8 mouse cellular contexts compared by ENCODE assay signal in genomic region chr14:27413961-27414360, GRCm38 (mm10). TPM values are rescaled to one million over a fixed set of nuclear protein-coding genes. Genes with fewer than 3 reads are reported as not detected.
A peak's percentile ranks its signal among the peaks of the same experiment; 100 is the strongest.
DNase-seq lines count a peak whose midpoint lies in the region; ATAC-seq and TF ChIP-seq lines count a peak whose summit lies in the region.
"Had no signal": no experiment of that assay in that cellular context is flagged by ENCODE, and none has a peak within 500 bp of the region (broad histone marks: within the 10 kb centered on the region; RNA-seq: fewer than 3 reads in every experiment).

No protein-coding gene starts in this region.

- in situ Hi-C loops in Patski (cut with MboI; ENCODE audit: low pct_unique_long_range_greater_than_20kb), result loop anchor here (10.0 kb wide), 1 partner anchor 299 kb away; the partner anchor contains the start of gene Arhgef3

- no peak overlapping the region for H3K4me3 ChIP-seq in kidney, embryonic 14.5 days (ENCODE audit: low read length)
- no peak overlapping the region for H3K4me3 ChIP-seq in lung, embryonic 14.5 days (ENCODE audit: low read depth, low read length)
- H3K4me3 ChIP-seq in kidney, embryonic 16.5 days (ENCODE audit: low read length), result no peak overlapping the region
- H3K4me3 ChIP-seq: myocyte had no signal

- CTCF ChIA-PET in Patski (lab: Charles Lee), result interaction anchor here (0.6 to 1.8 kb wide), 3 partner anchors 73 to 228 kb away, joined by 3 to 10 read pairs (median 4); no protein-coding TSS in a partner anchor

- no peaks in the 10 kb centered on the region for H3K27me3 ChIP-seq in kidney, embryonic 14.5 days (ENCODE audit: control insufficient read depth, insufficient read depth, low read length)
- H3K27me3 ChIP-seq in Patski, result no peaks in the 10 kb centered on the region
- no peaks in the 10 kb centered on the region for H3K27me3 ChIP-seq in lung, embryonic 14.5 days (ENCODE audit: insufficient read depth, low read length)
- no peaks in the 10 kb centered on the region for H3K27me3 ChIP-seq in kidney, embryonic 16.5 days (ENCODE audit: insufficient read depth, low read length)

- no peaks in the 10 kb centered on the region for H3K36me3 ChIP-seq in kidney, embryonic 14.5 days (ENCODE audit: control insufficient read depth, insufficient read depth, low read length)
- H3K36me3 ChIP-seq in lung, embryonic 14.5 days (ENCODE audit: insufficient read depth), result no peaks in the 10 kb centered on the region
- no peaks in the 10 kb centered on the region for H3K36me3 ChIP-seq in kidney, embryonic 16.5 days (ENCODE audit: insufficient read depth, low read length)

- WGBS in kidney, embryonic 14.5 days, result 42% methylated on average over 4 of the region's 4 CpGs
- WGBS in lung, embryonic 14.5 days, result 26% methylated on average over 4 of the region's 4 CpGs
- 41% methylated on average over 4 of the region's 4 CpGs for WGBS in kidney, embryonic 16.5 days

- H3K27ac ChIP-seq in kidney, embryonic 14.5 days (ENCODE audit: low read depth, low read length), result no peak overlapping the region
- H3K27ac ChIP-seq in lung, embryonic 14.5 days (ENCODE audit: low read depth), result no peak overlapping the region
- no peak overlapping the region for H3K27ac ChIP-seq in kidney, embryonic 16.5 days (ENCODE audit: low read length)

- 0 out of 2 replicates have a peak, but pooled peaks have one; percentile 60 for ATAC-seq in kidney, embryonic 14.5 days (ENCODE audit: low FRiP score, low TSS enrichment)
- ATAC-seq in Patski, result no peak
- peak; percentile 41; the same call in 1 of the 2 replicates for ATAC-seq in lung, embryonic 14.5 days (ENCODE audit: insufficient read depth)
- ATAC-seq in erythroblast, adult 5-6 weeks (replicated peaks; ENCODE audit: low FRiP score, poor library complexity, severe bottlenecking), result no peak
- no peak for ATAC-seq in kidney, embryonic 16.5 days (ENCODE audit: low FRiP score, low TSS enrichment)

- no peak overlapping the region for H3K9ac ChIP-seq in kidney, embryonic 14.5 days (ENCODE audit: low read depth, low read length)
- no peak overlapping the region for H3K9ac ChIP-seq in lung, embryonic 14.5 days
- no peak overlapping the region for H3K9ac ChIP-seq in kidney, embryonic 16.5 days (replicated peaks; ENCODE audit: low read length)

- POLR2A ChIA-PET in Patski (lab: Charles Lee), result no interaction called here

- no peak for DNase-seq in kidney, postnatal 36 days
- peak; percentile 35 to 48 for DNase-seq in CD8-positive naive resting alpha-beta T cell, adult 2 months (ENCODE audit: low read depth in 2 of 2, low spot score in 2 of 2)
- no peak for DNase-seq in Patski (ENCODE audit: low read depth, low spot score)
- DNase-seq in lung, embryonic 14.5 days, result peak; percentile 82

- peak; percentile 46 for TF ChIP-seq CTCF in Patski (IDR thresholded peaks at IDR 0.05)
- TF ChIP-seq CTCF in lung, embryonic 14.5 days (IDR thresholded peaks at IDR 0.05; ENCODE audit: low read depth), result peak; percentile 80

- H3K4me1 ChIP-seq in kidney, embryonic 14.5 days (ENCODE audit: control insufficient read depth, insufficient read depth, low read length), result no peaks in the 10 kb centered on the region
- no peaks in the 10 kb centered on the region for H3K4me1 ChIP-seq in lung, embryonic 14.5 days (ENCODE audit: insufficient read depth)
- H3K4me1 ChIP-seq in kidney, embryonic 16.5 days (ENCODE audit: insufficient read depth, low read length), result no peaks in the 10 kb centered on the region

- H3K9me3 ChIP-seq in kidney, embryonic 14.5 days (ENCODE audit: control insufficient read depth, low read length), result peaks cover 8% of the 10 kb centered on the region; the same call in 1 of the 2 replicates
- no peaks in the 10 kb centered on the region for H3K9me3 ChIP-seq in lung, embryonic 14.5 days (ENCODE audit: low read depth, low read length)
- no peaks in the 10 kb centered on the region for H3K9me3 ChIP-seq in kidney, embryonic 16.5 days (ENCODE audit: low read length)

- no peak overlapping the region for H3K4me2 ChIP-seq in kidney, embryonic 14.5 days (replicated peaks; ENCODE audit: low read depth, low read length)
- no peak overlapping the region for H3K4me2 ChIP-seq in lung, embryonic 14.5 days
- no peak overlapping the region for H3K4me2 ChIP-seq in kidney, embryonic 16.5 days (replicated peaks; ENCODE audit: low read depth, low read length)

RNA-seq across cellular contexts. Expression of gene Fam208a, which starts 14.7 kb away (rescaled TPM):
- 12.8 and 18.6 TPM in 2 replicates for polyA plus RNA-seq in kidney, embryonic 14.5 days (2014; fragmentation: Nextera tagmentation; extraction: Ambion mirVana)
- polyA plus RNA-seq in Patski (2021), result 11.7 TPM
- polyA plus RNA-seq in lung, embryonic 14.5 days (2014; fragmentation: Nextera tagmentation; extraction: Ambion mirVana), result 13.7 and 14.6 TPM in 2 replicates
- total RNA-seq in erythroblast, adult 5-6 weeks (2015; ENCODE audit: low replicate concordance), result 14.4 and 15.9 TPM in 2 replicates
- total RNA-seq in erythroblast, adult 5-6 weeks (2017; ENCODE audit: low replicate concordance), result 21.0 and 25.2 TPM in 2 replicates
- 8.0 and 12.0 TPM in 2 replicates for polyA plus RNA-seq in kidney, embryonic 16.5 days (2015; fragmentation: Nextera tagmentation; extraction: Ambion mirVana)

Comparison
In these comparisons a context has a peak if more than half of its experiments do, and no peak if none do; other contexts are left out.
1. ATAC-seq: peak in kidney, embryonic 14.5 days (single experiment) and lung, embryonic 14.5 days (single experiment); none in Patski (single experiment), erythroblast, adult 5-6 weeks (single experiment) and kidney, embryonic 16.5 days (single experiment).
2. DNase-seq: peak in CD8-positive naive resting alpha-beta T cell, adult 2 months (2 of 2) and lung, embryonic 14.5 days (single experiment); none in kidney, postnatal 36 days (0 of 2) and Patski (single experiment).